Mouse (Mus musculus) Muller cell, postnatal 12 days (primary cell): ENCODE measurements around the gene Adora2b.
A peak's percentile ranks its signal among the peaks of the same experiment; 100 is the strongest.
"Not testable (repeated sequence)": the region's sequence is repeated elsewhere in the genome, so short reads cannot be mapped to it uniquely, and the experiment has no call there.

ENCODE experiments used
- DNase-seq: peaks from one replicate; pipeline ENCODE4 v3.0.0-alpha.2; 2015; ENCODE audit errors: inconsistent ontology term

The Adora2b gene

GRCm38 (mm10) chr11:62264018-62264417, 15.2 kb downstream of the Adora2b start:
- DNase-seq, result no peak

- DNase-seq, result no peak
Observed at GRCm38 (mm10) chr11:62265642-62266041, 16.9 kb downstream of the Adora2b start.

- DNase-seq, result peak; percentile 35
Observed at GRCm38 (mm10) chr11:62266466-62267214, 17.9 kb downstream of the Adora2b start.

- DNase-seq, result no peak
Observed at GRCm38 (mm10) chr11:62268381-62268780, 19.6 kb downstream of the Adora2b start.

GRCm38 (mm10) chr11:62269097-62269496, 20.3 kb downstream of the Adora2b start:
- DNase-seq, result no peak

- DNase-seq, result no peak
Observed at GRCm38 (mm10) chr11:62270851-62271250, 22.1 kb downstream of the Adora2b start.

- DNase-seq, result no peak
Observed at GRCm38 (mm10) chr11:62277086-62277485, 28.3 kb downstream of the Adora2b start.

GRCm38 (mm10) chr11:62278027-62278426, 29.2 kb downstream of the Adora2b start:
- peak; percentile 23 for DNase-seq

- DNase-seq, result peak; percentile 97
Observed at GRCm38 (mm10) chr11:62280675-62281600, 32.2 kb downstream of the Adora2b start, which contains the start of the genes Zswim7 and Ttc19. Gene Zswim7 (minus strand): TSS chr11:62281375. Gene Ttc19 (plus strand): TSS chr11:62281473.

- DNase-seq, result no peak
Observed at GRCm38 (mm10) chr11:62281601-62281997, 32.8 kb downstream of the Adora2b start.

GRCm38 (mm10) chr11:62284020-62284419, 35.2 kb downstream of the Adora2b start:
- not testable (repeated sequence) for DNase-seq

- no peak for DNase-seq
Observed at GRCm38 (mm10) chr11:62285020-62285419, 36.2 kb downstream of the Adora2b start.

GRCm38 (mm10) chr11:62287700-62288099, 38.9 kb downstream of the Adora2b start:
- DNase-seq, result no peak

- peak; percentile 75 for DNase-seq
Observed at GRCm38 (mm10) chr11:62294121-62294520, 45.3 kb downstream of the Adora2b start.

- no peak for DNase-seq
Observed at GRCm38 (mm10) chr11:62298883-62299282, 50.1 kb downstream of the Adora2b start.

- no peak for DNase-seq
Observed at GRCm38 (mm10) chr11:62305866-62306265, 57.1 kb downstream of the Adora2b start.

- no peak for DNase-seq
Observed at GRCm38 (mm10) chr11:62309296-62309695, 60.5 kb downstream of the Adora2b start.

GRCm38 (mm10) chr11:62314984-62315383, 66.2 kb downstream of the Adora2b start:
- DNase-seq, result no peak
